Mouse (Mus musculus) frontal cortex, postnatal 10 days (tissue): ENCODE measurements around the gene Dlg2.
A peak's percentile ranks its signal among the peaks of the same experiment; 100 is the strongest.

Experiments
- DNase-seq, 2 experiments: peaks; one replicate each; pipeline ENCODE4 v3.0.0; 2022; ENCODE audit warnings: low spot score in 2 of 2, mixed read lengths in 1 of 2

Dlg2 gene

GRCm38 (mm10) chr7:90539481-90540402, 63.3 kb downstream of the Dlg2 start:
- DNase-seq: peak in 1 of 2 experiments; percentile 7

DNA sequence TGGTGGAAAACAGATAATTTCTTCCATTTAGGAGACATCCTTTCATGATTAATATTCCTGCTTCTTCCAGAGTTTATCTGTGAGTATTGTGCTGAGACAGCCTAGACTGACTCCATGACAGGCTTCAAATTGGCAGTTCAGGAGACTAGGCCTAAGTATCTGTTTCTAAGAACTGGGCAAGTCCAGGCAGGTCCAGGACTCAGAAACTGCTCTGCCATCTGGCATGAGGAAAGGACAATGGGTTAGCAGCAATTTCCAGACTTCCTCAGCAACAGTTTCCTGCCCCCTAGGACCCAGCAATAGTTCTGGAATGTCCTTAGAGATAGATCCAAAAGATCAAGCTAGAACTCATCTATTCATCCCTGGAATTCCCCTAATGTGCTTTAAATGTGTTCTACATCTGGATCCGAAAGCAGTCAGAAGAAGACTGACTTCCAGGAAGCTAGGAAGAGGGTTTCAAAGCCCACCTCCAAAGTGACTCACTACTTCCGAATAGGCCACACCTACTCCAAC, 64.4 kb downstream of the Dlg2 start:
- DNase-seq: no peak

DNA sequence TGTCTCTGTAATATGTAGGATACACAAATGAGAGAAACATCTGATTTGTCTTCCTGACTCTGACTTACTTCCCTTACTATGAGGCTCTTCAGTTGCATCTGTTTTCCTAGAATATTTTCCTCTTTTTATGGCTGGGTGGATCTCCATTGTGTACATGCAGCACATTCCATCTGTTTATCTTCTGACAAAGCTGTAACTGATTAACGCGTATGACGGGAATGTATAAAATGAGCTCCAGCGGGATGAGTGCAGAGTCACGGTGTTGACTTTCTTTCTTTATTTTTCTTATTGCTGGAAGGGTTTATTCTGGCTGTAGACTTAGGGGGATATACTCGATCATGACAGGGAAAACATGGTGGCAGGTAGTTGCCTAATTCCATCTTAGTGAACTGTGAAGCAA, 76.9 kb downstream of the Dlg2 start:
- DNase-seq: no peak

- no peak for DNase-seq
Observed at GRCm38 (mm10) chr7:90554421-90554820, 77.9 kb downstream of the Dlg2 start.

GRCm38 (mm10) chr7:90569130-90569529, 92.7 kb downstream of the Dlg2 start:
- no peak for DNase-seq

- no peak for DNase-seq
Observed at GRCm38 (mm10) chr7:90587795-90588194, 111.3 kb downstream of the Dlg2 start.

DNA sequence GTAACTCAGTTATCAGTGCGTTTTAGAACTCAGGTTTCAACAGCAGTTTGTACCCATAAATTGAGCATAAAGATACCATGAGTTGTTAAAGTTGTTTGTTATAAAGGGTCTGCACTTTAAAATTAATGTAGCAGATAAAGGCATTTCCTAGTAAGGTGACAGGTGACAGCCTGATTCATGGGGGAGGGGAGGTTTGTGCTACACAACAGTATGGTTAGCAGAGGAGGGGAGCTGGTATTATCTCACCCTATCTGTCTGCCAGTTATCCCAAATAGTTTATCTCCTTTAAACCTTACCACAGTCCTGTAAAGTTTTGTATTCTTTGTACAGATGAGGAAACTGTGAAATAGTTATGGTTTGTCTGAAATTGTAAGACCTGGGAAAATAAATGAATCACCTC, 111.8 kb downstream of the Dlg2 start:
- DNase-seq: no peak

DNA sequence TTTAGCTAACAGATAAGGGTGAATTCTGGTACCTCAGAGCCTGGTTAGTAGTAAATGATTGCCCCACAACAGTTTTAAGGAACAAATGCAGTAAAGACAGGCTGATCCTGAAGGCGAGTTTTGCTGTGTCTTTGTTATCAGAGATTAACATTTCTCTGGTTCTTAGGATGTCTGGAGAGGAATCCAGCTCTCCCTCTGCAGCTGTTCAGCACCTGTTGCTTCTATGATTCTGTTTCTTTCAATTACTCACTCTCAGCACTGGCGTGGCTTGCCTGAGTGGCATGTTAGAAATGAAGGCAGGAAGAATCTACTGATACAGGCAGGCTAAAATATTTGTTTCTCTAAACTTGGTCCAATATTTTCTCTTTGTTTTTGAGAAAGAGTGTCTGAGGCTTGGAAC, 133.3 kb downstream of the Dlg2 start:
- DNase-seq: no peak

GRCm38 (mm10) chr7:90630546-90630945, 154.1 kb downstream of the Dlg2 start:
- DNase-seq: no peak

GRCm38 (mm10) chr7:90649512-90649911, 173.0 kb downstream of the Dlg2 start:
- no peak for DNase-seq

- DNase-seq: no peak
Observed at GRCm38 (mm10) chr7:90651128-90651527, 174.7 kb downstream of the Dlg2 start.

DNA sequence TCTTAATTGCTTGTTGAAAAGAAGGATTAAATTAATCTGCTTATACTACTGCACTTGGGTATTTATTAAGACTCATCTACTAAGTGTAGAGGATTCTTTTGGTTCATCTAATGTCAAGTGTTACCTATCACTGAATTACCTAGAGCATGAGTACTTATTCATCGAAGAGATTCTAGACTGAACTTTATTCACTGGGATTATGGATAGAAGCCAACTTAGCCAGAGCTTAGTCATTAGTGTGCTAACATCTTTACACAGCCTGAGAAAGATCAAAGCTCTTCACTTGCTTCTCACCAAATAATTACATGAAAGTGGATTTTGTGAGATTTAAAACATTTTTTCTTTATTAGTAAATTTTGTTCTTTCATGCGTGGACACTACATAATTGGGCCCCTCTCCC, 175.1 kb downstream of the Dlg2 start:
- no peak for DNase-seq

- no peak for DNase-seq
Observed at GRCm38 (mm10) chr7:90658593-90658992, 182.1 kb downstream of the Dlg2 start.

- DNase-seq: no peak
Observed at GRCm38 (mm10) chr7:90694050-90694449, 217.6 kb downstream of the Dlg2 start.

DNA sequence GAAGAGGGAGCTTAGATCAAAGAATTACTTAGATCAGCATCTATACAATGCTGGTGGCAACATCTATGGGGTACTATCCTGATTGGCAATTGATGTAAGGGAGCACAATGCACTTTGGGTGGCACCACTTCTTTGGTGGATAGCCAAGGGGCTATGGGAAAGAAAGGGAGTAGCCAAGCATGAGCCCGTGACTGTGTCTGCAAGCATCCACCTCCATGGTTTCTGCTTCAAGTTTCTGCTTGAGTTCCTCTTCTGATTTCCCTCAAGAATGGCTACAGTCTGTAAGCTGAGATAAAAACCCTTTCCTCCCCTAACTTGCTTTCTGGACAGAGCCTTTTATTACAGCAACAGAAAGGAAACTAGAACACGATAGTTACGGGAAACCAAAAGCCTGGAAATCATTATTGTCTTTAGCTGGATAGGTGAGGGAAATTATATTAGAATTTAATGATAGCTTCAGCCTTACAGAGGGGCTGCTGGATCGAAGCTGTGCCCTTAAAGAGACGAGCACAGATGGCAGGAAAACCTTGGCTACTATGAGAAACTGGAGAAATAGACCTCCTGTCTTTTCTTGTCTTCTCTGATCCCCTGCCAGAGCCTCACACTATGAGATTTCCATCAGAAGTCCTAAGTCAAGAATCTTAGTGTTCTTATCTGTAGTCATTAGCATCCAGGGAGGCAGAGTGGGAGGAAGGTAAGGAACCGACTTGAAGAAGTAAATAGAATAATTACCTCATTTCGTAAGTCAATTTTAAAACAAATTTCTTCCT, 219.9 kb downstream of the Dlg2 start:
- DNase-seq: no peak

DNA sequence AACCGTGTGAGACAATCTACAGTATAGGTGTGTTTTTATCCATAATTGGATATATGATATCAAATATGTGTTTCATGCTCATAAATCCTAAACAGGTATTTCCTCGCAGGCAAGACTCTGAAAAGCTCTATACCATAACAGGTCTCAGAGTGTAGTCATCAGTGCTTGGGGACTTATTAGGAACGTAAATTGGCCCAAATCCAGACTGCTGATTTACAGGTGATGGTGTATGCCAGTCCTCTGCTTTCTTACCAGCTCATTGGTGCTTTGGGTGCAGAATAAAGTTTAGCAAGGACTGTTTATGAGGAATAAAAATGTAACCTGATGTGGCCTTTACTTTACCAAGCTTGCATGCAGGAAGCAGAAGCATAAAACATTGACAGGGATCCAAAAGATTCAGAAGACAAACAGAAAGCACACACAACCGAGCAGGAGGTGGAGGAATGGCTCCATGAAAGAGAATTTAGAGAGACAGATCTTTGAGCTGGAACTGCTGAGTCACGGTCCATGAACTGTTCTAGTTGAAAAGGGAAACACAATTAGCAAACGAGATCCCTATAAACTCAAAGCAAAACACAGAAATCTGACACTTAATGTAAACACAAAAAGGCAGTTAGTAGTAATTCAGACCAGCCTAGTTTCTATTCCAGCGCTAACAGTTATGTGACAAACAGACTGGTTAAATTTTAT, 226.8 kb downstream of the Dlg2 start:
- DNase-seq: no peak

GRCm38 (mm10) chr7:90703951-90704350, 227.5 kb downstream of the Dlg2 start:
- DNase-seq: no peak

DNA sequence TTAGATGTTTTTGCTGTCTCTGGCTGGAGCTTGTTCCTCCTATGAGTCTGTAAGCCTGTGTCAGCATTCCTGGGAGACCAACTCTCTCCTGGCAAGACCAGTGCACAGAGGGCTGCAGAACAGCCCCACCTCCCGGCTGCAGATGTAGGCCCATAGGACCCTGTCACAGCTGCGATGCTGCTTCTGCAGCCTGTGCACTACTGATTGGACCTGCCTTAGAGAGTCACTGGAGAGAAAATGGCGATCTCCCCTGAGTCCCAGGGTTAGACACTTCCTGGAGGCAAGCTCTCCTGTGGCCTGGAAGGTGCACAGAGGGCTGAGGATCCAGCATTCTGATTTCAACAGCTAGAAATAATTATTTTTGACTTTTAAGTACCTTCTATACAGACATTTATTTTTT, 257.6 kb downstream of the Dlg2 start:
- no peak for DNase-seq

GRCm38 (mm10) chr7:90736369-90736768, 259.9 kb downstream of the Dlg2 start:
- no peak for DNase-seq

DNA sequence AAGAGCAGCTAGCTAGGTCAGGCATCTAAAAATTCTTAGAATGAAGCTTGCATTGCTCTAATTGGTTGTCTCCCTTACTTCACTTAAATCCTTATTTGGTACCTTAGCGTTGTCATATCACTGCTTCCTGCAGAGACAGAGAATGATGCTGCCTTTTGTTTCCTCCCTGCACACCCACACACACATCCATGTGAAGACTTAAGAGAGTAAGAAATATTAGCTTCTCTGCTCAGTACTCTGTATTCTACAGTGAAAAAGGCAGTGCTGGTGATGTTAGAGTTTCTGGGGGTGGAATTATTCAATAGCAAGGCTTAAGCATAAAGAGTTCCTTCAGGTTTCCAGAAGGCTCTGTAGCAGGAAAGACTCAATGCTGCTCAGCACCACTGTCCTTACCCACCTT, 272.2 kb downstream of the Dlg2 start:
- no peak for DNase-seq

DNA sequence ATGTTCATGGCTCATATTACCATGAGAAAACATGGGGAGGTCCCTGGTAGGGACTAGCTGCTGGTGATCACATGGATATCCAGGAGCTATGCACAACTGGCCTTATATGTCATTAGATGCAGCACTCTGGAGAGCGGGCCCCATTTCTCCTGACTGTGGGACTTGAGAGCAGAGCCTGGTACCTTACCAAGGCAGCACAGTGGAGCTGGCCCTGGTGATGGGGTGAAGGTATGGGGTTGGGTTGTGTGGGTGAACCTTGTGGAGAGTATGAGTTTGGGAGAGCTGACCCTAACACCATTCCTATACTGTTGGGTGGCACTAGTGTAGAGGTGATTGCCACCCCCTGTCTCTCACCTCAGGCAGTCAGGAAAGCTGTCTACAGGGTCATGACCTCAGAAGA, 311.5 kb downstream of the Dlg2 start:
- no peak for DNase-seq

GRCm38 (mm10) chr7:90791522-90791921, 315.1 kb downstream of the Dlg2 start:
- no peak for DNase-seq
